Mouse (Mus musculus) liver, postnatal 0 days (tissue): Measurements from ENCODE around the gene Iqsec3.

Experiments used
- CTCF ChIP-seq: sonication (generic); IDR thresholded peaks from 2 replicates; pipeline ENCODE4 v1.5.1; 2016; ENCODE audit warnings: antibody characterized with exemption, low read depth
- EP300 ChIP-seq: IDR thresholded peaks from 2 replicates; pipeline ENCODE4 v1.6.1; 2016; ENCODE audit warnings: antibody characterized with exemption, low read depth, mild to moderate bottlenecking

DNA sequence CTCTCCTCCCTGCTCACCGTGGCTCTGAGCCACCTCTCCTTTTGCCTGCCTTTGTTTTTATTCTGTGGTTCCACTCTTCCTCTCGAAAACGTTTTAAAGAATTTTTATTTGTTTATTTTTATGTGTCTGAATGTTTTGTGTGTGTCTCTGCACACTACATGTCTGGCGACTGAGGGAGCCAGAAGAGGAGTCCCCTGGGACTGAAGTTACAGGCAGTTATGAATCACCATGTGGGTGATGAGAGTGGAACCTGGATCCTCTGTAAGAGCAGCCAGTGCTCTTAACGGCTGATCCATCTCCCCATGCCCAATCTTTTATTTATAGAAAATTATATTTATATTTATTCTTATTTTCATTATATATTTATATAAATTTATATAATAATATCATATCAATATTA is 129.1 kb downstream of the Iqsec3 start:
- TF ChIP-seq EP300 (no peak), CTCF (no peak)
